Mouse (Mus musculus) heart, embryonic 10.5 days (tissue): Measurements from ENCODE around the gene Tnni2. TPM values are rescaled to one million over a fixed set of nuclear protein-coding genes. Genes with fewer than 3 reads are reported as not detected.
"Not testable (repeated sequence)": the region's sequence is repeated elsewhere in the genome, so short reads cannot be mapped to it uniquely, and the experiment has no call there.

Source experiments
- DNase-seq: peaks from one replicate; pipeline ENCODE4 v3.0.0-alpha.2; 2017; ENCODE audit warnings: low spot score
- H3K27ac ChIP-seq: fragments of 300-500 bp; sonication (generic); 2 replicates; pipeline ENCODE4 v1.5.1; 2016; ENCODE audit warnings: mild to moderate bottlenecking
- H3K27me3 ChIP-seq: fragments of 300-500 bp; sonication (generic); 2 replicates; pipeline ENCODE4 v1.6.1; 2016; ENCODE audit warnings: mild to moderate bottlenecking; ENCODE audit not compliant: poor library complexity, insufficient read depth, severe bottlenecking
- H3K36me3 ChIP-seq: fragments of 300-500 bp; sonication (generic); 2 replicates; pipeline ENCODE4 v1.6.1; 2016; ENCODE audit warnings: mild to moderate bottlenecking, moderate library complexity
- H3K4me1 ChIP-seq: fragments of 300-500 bp; sonication (generic); 2 replicates; pipeline ENCODE4 v1.6.1; 2016; ENCODE audit warnings: mild to moderate bottlenecking
- H3K4me3 ChIP-seq: fragments of 300-500 bp; sonication (generic); 2 replicates; pipeline ENCODE4 v1.5.1; 2016; ENCODE audit warnings: mild to moderate bottlenecking, moderate library complexity
- H3K9me3 ChIP-seq: fragments of 300-500 bp; sonication (generic); 2 replicates; pipeline ENCODE4 v1.6.1; 2016; ENCODE audit warnings: mild to moderate bottlenecking, moderate library complexity
- WGBS: fragments of 180-500 bp; shearing (Covaris S2); methylation state at CpG from one replicate; pipeline ENCODE4 v1.1.7; 2016; 5-methylcytosine and 5-hydroxymethylcytosine counted together
- polyA plus RNA-seq: library from polyadenylated mRNA; unstranded; fragments of >200 nt; fragmentation: Nextera tagmentation; extraction: Ambion mirVana; gene quantifications from 2 replicates; pipeline ENCODE4 v1.2.1, GENCODE M21; 2016

Gene Tnni2
- polyA plus RNA-seq = 51.9 and 56.4 TPM in 2 replicates

- Histone ChIP-seq H3K4me1 (peaks cover 66% of the 10 kb centered on the region), H3K27me3 (0 out of 2 replicates have a peak, but pooled peaks cover 4% of the 10 kb centered on the region), H3K4me3 (no peak within 1 kb of the TSS), H3K36me3 (no peaks in the 10 kb centered on the region), H3K9me3 (no peaks in the 10 kb centered on the region), H3K27ac (peak within 1 kb of the TSS; percentile 88)
- DNase-seq = no peak
- 74% methylated on average over 9 of the region's 9 CpGs for WGBS
These were observed at the start of gene Tnni2 for GRCm38 (mm10) chr7:142441585-142441984. Gene Tnni2, plus strand, starts transcription at chr7:142441808.

GRCm38 (mm10) chr7:142393191-142393590, 48.4 kb upstream of the Tnni2 start:
- Histone ChIP-seq H3K4me1 (peaks cover 21% of the 10 kb centered on the region), H3K27ac (peak overlapping the region; percentile 62; the same call in 1 of the 2 replicates), H3K27me3 (no peaks in the 10 kb centered on the region), H3K4me3 (no peak overlapping the region), H3K36me3 (no peaks in the 10 kb centered on the region), H3K9me3 (no peaks in the 10 kb centered on the region)
- WGBS = 21% methylated on average over 4 of the region's 4 CpGs
- no peak for DNase-seq

- peaks cover 21% of the 10 kb centered on the region for H3K4me1 ChIP-seq
- H3K9me3 ChIP-seq = no peaks in the 10 kb centered on the region
- H3K36me3 ChIP-seq = no peaks in the 10 kb centered on the region
- no peak overlapping the region for H3K4me3 ChIP-seq
- DNase-seq = no peak
- H3K27ac ChIP-seq = no peak overlapping the region; the same call in 1 of the 2 replicates
- WGBS = 72% methylated on average over 6 of the region's 6 CpGs
- no peaks in the 10 kb centered on the region for H3K27me3 ChIP-seq
These were observed 47.1 kb upstream of the Tnni2 start for GRCm38 (mm10) chr7:142394261-142395190.

- peaks cover 21% of the 10 kb centered on the region for H3K4me1 ChIP-seq
- H3K27me3 ChIP-seq = no peaks in the 10 kb centered on the region; the same call in 1 of the 2 replicates
- WGBS = 79% methylated on average over 4 of the region's 4 CpGs
- H3K9me3 ChIP-seq = no peaks in the 10 kb centered on the region
- no peak overlapping the region for H3K4me3 ChIP-seq
- no peak for DNase-seq
- H3K36me3 ChIP-seq = no peaks in the 10 kb centered on the region
- H3K27ac ChIP-seq = no peak overlapping the region
These were observed 46.1 kb upstream of the Tnni2 start for GRCm38 (mm10) chr7:142395472-142395871.

- Histone ChIP-seq H3K4me3 (no peak overlapping the region), H3K27ac (no peak overlapping the region), H3K9me3 (no peaks in the 10 kb centered on the region), H3K36me3 (no peaks in the 10 kb centered on the region), H3K4me1 (peaks cover 21% of the 10 kb centered on the region), H3K27me3 (no peaks in the 10 kb centered on the region; the same call in 1 of the 2 replicates)
- 90% methylated on average over 1 of the region's 1 CpGs for WGBS
- DNase-seq = no peak
These were observed 45.0 kb upstream of the Tnni2 start for GRCm38 (mm10) chr7:142396611-142397010.

GRCm38 (mm10) chr7:142398052-142398451, 43.6 kb upstream of the Tnni2 start:
- Histone ChIP-seq H3K27ac (peak overlapping the region; percentile 38; the same call in 1 of the 2 replicates), H3K4me3 (no peak overlapping the region), H3K27me3 (no peaks in the 10 kb centered on the region; the same call in 1 of the 2 replicates), H3K9me3 (no peaks in the 10 kb centered on the region), H3K4me1 (peaks cover 14% of the 10 kb centered on the region), H3K36me3 (no peaks in the 10 kb centered on the region)
- 52% methylated on average over 2 of the region's 2 CpGs for WGBS
- no peak for DNase-seq

- Histone ChIP-seq H3K4me3 (no peak overlapping the region), H3K27ac (no peak overlapping the region), H3K9me3 (no peaks in the 10 kb centered on the region), H3K27me3 (no peaks in the 10 kb centered on the region; the same call in 1 of the 2 replicates), H3K4me1 (peaks cover 7% of the 10 kb centered on the region; the same call in 1 of the 2 replicates), H3K36me3 (no peaks in the 10 kb centered on the region)
- DNase-seq = no peak
- 67% methylated on average over 1 of the region's 1 CpGs for WGBS
These were observed 42.4 kb upstream of the Tnni2 start for GRCm38 (mm10) chr7:142399250-142399649.

- WGBS = 66% methylated on average over 7 of the region's 7 CpGs
- Histone ChIP-seq H3K9me3 (no peaks in the 10 kb centered on the region), H3K4me1 (peaks cover 7% of the 10 kb centered on the region; the same call in 1 of the 2 replicates), H3K4me3 (no peak overlapping the region), H3K36me3 (no peaks in the 10 kb centered on the region), H3K27me3 (no peaks in the 10 kb centered on the region; the same call in 1 of the 2 replicates), H3K27ac (no peak overlapping the region)
- DNase-seq = no peak
These were observed 41.4 kb upstream of the Tnni2 start for GRCm38 (mm10) chr7:142400112-142400749.

GRCm38 (mm10) chr7:142400750-142401142, 40.9 kb upstream of the Tnni2 start:
- no peak overlapping the region for H3K27ac ChIP-seq
- peaks cover 7% of the 10 kb centered on the region; the same call in 1 of the 2 replicates for H3K4me1 ChIP-seq
- no peaks in the 10 kb centered on the region; the same call in 1 of the 2 replicates for H3K27me3 ChIP-seq
- H3K4me3 ChIP-seq = no peak overlapping the region
- H3K9me3 ChIP-seq = no peaks in the 10 kb centered on the region
- no peak for DNase-seq
- H3K36me3 ChIP-seq = no peaks in the 10 kb centered on the region
- WGBS = 63% methylated on average over 7 of the region's 7 CpGs

GRCm38 (mm10) chr7:142403591-142403990, 38.0 kb upstream of the Tnni2 start:
- Histone ChIP-seq H3K27me3 (no peaks in the 10 kb centered on the region; the same call in 1 of the 2 replicates), H3K4me1 (no peaks in the 10 kb centered on the region), H3K9me3 (no peaks in the 10 kb centered on the region), H3K36me3 (no peaks in the 10 kb centered on the region), H3K4me3 (no peak overlapping the region), H3K27ac (no peak overlapping the region)
- no peak for DNase-seq
- WGBS = 69% methylated on average over 4 of the region's 4 CpGs

GRCm38 (mm10) chr7:142405134-142405533, 36.5 kb upstream of the Tnni2 start:
- not testable (repeated sequence) for DNase-seq, H3K4me1 ChIP-seq, H3K36me3 ChIP-seq, H3K9me3 ChIP-seq, H3K27ac ChIP-seq, H3K4me3 ChIP-seq, H3K27me3 ChIP-seq
- WGBS = 87% methylated on average over 5 of the region's 5 CpGs

GRCm38 (mm10) chr7:142407935-142408334, 33.7 kb upstream of the Tnni2 start:
- no peaks in the 10 kb centered on the region for H3K4me1 ChIP-seq
- no peaks in the 10 kb centered on the region for H3K27me3 ChIP-seq
- WGBS = 66% methylated on average over 4 of the region's 4 CpGs
- H3K9me3 ChIP-seq = no peaks in the 10 kb centered on the region
- no peak overlapping the region for H3K4me3 ChIP-seq
- H3K36me3 ChIP-seq = no peaks in the 10 kb centered on the region
- no peak overlapping the region for H3K27ac ChIP-seq
- no peak for DNase-seq

- Histone ChIP-seq H3K9me3 (no peaks in the 10 kb centered on the region), H3K27ac (no peak overlapping the region), H3K4me1 (no peaks in the 10 kb centered on the region), H3K27me3 (no peaks in the 10 kb centered on the region), H3K4me3 (no peak overlapping the region), H3K36me3 (no peaks in the 10 kb centered on the region)
- 92% methylated on average over 8 of the region's 8 CpGs for WGBS
- DNase-seq = no peak
These were observed 32.9 kb upstream of the Tnni2 start for GRCm38 (mm10) chr7:142408686-142409085.
